Mouse (Mus musculus): ENCODE data around the gene Mrpl52.

DNA sequence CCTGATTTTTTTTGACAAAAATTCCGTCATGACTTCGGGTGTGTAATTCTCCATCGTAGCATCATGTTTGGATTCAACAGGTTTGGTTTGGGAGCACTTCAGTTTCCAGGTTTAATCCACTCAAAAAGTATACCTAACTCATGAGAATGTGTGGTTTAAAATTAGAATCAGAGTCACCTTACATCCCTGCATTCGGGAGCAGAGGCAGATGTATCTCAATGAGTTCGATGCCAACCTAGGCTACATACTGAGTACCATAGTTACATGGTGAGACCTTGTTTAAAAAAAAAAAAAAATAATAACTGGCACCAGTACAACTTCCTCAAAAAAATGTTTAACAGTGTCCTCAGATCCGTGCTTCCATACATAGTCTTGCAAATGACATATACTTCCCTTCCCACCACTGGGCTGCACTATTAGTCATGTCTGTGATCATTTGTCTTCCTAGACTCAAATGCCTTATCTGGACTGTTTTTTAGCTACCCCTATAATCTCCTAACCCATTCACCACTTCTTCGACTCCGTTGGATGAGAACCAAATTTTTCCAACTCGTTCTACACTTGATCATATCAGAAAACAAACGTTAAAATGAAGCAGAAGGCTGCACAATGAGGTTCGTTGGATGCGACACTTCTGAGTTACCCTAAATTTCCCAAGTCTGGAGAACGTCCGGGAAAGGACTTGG is 563 bp upstream of the Mrpl52 start:
- TF ChIP-seq CTCF (IDR thresholded peaks at IDR 0.05; ENCODE audit: extremely low read depth, insufficient read depth, low read length) (no peak), POLR2A (IDR thresholded peaks at IDR 0.05; ENCODE audit: extremely low read depth, insufficient read depth, low read length) (no peak)

Data from cortical plate, adult 2 months (tissue).